Mouse (Mus musculus): ENCODE results near the gene Nme3. TPM values are rescaled to one million over a fixed set of nuclear protein-coding genes. Genes with fewer than 3 reads are reported as not detected.
A peak's percentile ranks its signal among the peaks of the same experiment; 100 is the strongest.

Gene Nme3
- polyA plus RNA-seq, 1 experiment from 2014 or later = 44.3 TPM

DNA sequence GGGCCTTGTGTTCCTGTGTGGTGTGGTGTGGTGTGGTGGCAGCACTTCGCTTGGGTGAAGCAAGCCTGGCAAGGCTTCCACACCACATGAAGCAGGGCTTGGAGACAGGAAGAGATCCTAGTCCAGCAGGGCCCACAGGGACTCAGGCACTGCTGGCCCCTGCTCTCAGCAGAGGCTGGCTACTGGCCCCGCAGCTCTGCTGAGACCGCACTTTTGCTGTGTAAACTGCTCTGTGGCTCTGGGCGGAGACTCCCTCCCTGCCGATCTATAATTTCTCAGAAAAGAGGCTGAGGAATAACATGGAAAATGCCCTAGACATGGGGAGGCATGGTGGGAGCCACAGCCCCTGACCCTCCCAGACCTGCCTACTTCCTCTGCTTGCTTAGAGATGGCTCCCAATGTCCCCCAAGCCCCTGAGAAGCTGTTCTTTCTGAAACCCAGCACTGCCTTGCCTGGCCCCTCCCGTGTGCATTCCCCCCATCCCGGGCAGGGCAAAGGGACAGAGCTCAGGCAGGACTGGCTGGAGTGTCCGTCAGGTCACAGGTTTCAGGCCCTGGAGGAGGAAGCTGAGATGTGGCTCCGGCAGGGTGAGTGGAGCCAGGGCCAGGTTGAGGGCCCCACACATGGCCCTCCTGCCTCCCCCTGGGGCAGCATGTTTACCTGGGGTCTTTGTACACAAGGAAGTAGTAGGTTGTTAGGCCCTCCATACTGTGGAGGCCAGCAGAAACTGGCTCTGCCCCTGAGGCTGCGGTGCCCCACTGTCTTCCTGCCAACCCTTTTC is 18.8 kb upstream of the Nme3 start:
- TF ChIP-seq CTCF (IDR thresholded peaks at IDR 0.05) = no peak
- TF ChIP-seq EP300 (IDR thresholded peaks at IDR 0.05) = no peak
- Histone ChIP-seq H3K9ac (replicated peaks; ENCODE audit: low read depth) (no peak overlapping the region), H3K9me3 (ENCODE audit: low read length) (no peaks in the 10 kb centered on the region), H3K4me1 (ENCODE audit: insufficient read depth, low read depth, low read length) (no peaks in the 10 kb centered on the region), H3K4me2 (replicated peaks; ENCODE audit: low read depth, low read length) (peak overlapping the region; percentile 19; the same call in 1 of the 2 replicates), H3K27ac (ENCODE audit: low read length) (peak overlapping the region; percentile 62), H3K4me3 (ENCODE audit: low read depth, low read length) (no peak overlapping the region), H3K27me3 (replicated peaks; ENCODE audit: insufficient read depth, low read length) (no peaks in the 10 kb centered on the region), H3K36me3 (ENCODE audit: insufficient read depth, low read length) (no peaks in the 10 kb centered on the region)
- DNase-seq (ENCODE audit: low spot score) (no peak), ATAC-seq (peak; percentile 23)
- WGBS = 42% methylated on average over 10 of the region's 10 CpGs

DNA sequence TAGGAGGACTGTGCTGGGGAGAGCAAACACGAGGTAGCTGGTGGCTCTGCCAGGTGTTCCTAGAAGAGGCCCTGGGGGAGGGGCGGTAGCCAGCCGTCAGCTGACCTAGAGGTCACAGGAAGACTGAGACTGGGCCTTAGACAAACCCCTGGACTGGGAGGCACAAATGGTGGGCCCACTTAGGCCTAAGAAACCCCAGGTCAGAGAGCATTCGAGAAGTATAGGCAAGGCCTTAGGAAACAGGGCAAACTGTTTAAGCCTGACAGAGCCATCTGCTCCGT is 18.2 kb upstream of the Nme3 start:
- ATAC-seq (peak; percentile 71), DNase-seq (ENCODE audit: low spot score) (peak; percentile 49)

DNA sequence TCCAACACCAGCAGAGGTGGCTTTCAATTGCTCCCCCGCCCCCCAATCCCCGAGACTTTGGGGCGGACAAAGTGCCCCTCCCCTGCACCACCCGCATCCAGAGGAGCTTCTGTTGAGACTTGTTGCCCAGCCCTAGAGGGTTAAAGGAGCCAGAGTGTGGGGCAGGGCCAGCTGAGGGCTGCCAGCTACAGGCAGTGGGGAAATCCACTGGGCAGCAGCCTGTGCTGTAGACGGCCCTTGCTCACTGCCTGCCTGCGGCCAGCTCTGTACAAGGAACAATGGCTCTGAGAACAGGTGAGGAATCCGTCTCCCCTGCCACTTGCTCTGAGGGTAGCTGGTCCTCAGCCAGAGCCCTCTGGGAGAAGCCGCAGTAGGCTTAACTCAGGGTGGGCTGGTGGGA is 17.8 kb upstream of the Nme3 start:
- H3K9ac ChIP-seq (replicated peaks; ENCODE audit: low read depth) = no peak overlapping the region
- DNase-seq (ENCODE audit: low spot score) (peak; percentile 56), ATAC-seq (peak; percentile 69)
- 0 out of 2 replicates have a peak overlapping the region, but pooled peaks have one; percentile 14 for H3K4me2 ChIP-seq (replicated peaks; ENCODE audit: low read depth, low read length)
- no peaks in the 10 kb centered on the region for H3K9me3 ChIP-seq (ENCODE audit: low read length)
- WGBS = 56% methylated on average over 8 of the region's 8 CpGs
- no peak overlapping the region for H3K4me3 ChIP-seq (ENCODE audit: low read depth, low read length)
- no peaks in the 10 kb centered on the region for H3K27me3 ChIP-seq (replicated peaks; ENCODE audit: insufficient read depth, low read length)
- H3K36me3 ChIP-seq (ENCODE audit: insufficient read depth, low read length) = peaks cover 3% of the 10 kb centered on the region; the same call in 1 of the 2 replicates
- H3K4me1 ChIP-seq (ENCODE audit: insufficient read depth, low read depth, low read length) = no peaks in the 10 kb centered on the region
- peak overlapping the region; percentile 62 for H3K27ac ChIP-seq (ENCODE audit: low read length)
- no peak for TF ChIP-seq EP300 (IDR thresholded peaks at IDR 0.05)
- TF ChIP-seq CTCF (IDR thresholded peaks at IDR 0.05) = no peak

More for the DNA sequence above, 18.2 kb upstream of the Nme3 start:
- TF ChIP-seq EP300 (IDR thresholded peaks at IDR 0.05) (no peak), CTCF (IDR thresholded peaks at IDR 0.05) (no peak)
- Histone ChIP-seq H3K27me3 (replicated peaks; ENCODE audit: insufficient read depth, low read length) (no peaks in the 10 kb centered on the region), H3K9ac (replicated peaks; ENCODE audit: low read depth) (no peak overlapping the region), H3K9me3 (ENCODE audit: low read length) (no peaks in the 10 kb centered on the region), H3K27ac (ENCODE audit: low read length) (peak overlapping the region; percentile 62), H3K4me2 (replicated peaks; ENCODE audit: low read depth, low read length) (peak overlapping the region; percentile 19; the same call in 1 of the 2 replicates), H3K4me3 (ENCODE audit: low read depth, low read length) (no peak overlapping the region), H3K4me1 (ENCODE audit: insufficient read depth, low read depth, low read length) (no peaks in the 10 kb centered on the region), H3K36me3 (ENCODE audit: insufficient read depth, low read length) (no peaks in the 10 kb centered on the region)
- 16% methylated on average over 5 of the region's 5 CpGs for WGBS

DNA sequence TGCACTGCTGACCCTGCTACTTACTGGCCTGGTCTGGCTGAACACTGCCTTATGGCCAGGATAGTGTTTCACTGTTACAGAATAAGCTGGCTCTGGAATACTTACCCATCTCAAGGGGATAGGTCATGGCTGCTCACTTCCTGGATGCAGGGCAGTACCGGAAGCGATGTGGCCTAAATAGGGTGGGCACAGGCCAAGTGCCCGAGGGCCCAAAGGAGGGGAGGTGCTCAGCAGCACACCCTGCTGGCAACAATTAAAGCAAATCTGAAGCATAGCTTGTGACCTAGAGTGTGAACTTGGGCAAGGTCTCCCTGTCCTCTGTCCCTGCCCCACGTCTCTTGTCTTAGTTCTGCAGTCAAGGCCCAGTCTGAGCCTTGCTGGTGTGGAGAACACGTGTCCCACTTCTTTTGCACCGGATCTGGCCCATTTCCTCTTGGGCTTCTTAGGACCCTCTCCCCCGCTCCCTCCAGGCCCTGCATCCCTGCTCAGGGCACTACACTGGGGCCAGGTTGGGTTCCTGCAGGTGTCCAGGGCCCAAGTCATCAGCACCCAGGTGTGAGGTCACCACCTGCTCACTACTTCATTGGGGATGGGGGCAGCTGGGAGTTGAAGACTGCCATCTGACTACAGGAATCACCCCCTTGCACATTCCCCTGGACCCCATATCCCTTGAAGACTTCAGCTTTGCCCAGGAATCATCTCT is 14.4 kb upstream of the Nme3 start:
- ATAC-seq (no peak), DNase-seq (ENCODE audit: low spot score) (peak; percentile 49)
- WGBS = 33% methylated on average over 7 of the region's 7 CpGs
- no peak for TF ChIP-seq EP300 (IDR thresholded peaks at IDR 0.05)
- TF ChIP-seq CTCF (IDR thresholded peaks at IDR 0.05) = peak; percentile 72
- Histone ChIP-seq H3K9me3 (ENCODE audit: low read length) (no peaks in the 10 kb centered on the region), H3K27ac (ENCODE audit: low read length) (no peak overlapping the region), H3K4me3 (ENCODE audit: low read depth, low read length) (no peak overlapping the region), H3K9ac (replicated peaks; ENCODE audit: low read depth) (no peak overlapping the region), H3K36me3 (ENCODE audit: insufficient read depth, low read length) (peaks cover 7% of the 10 kb centered on the region; the same call in 1 of the 2 replicates), H3K4me1 (ENCODE audit: insufficient read depth, low read depth, low read length) (peaks cover 8% of the 10 kb centered on the region; the same call in 1 of the 2 replicates), H3K27me3 (replicated peaks; ENCODE audit: insufficient read depth, low read length) (no peaks in the 10 kb centered on the region), H3K4me2 (replicated peaks; ENCODE audit: low read depth, low read length) (no peak overlapping the region)

DNA sequence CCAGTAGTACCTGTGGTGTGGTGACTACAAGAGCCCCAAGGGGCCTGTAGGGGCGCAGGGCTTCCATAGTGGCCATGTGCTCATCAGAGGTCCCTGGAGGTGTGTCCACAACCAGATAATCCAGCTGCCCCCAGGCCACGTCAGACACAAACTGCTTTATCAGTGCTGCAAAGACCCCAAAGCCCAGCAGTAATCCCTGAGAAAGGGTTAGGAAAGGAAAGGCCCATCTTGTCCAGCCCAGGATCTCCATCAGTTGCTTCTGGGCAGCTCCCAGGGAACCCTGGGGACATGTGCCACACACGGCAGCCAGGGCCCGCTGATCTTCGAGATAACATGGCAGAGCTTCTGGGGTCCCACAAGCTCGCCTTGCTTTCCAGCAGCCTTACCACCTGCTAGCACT is 11.9 kb upstream of the Nme3 start:
- no peak overlapping the region for H3K27ac ChIP-seq (ENCODE audit: low read length)
- 80% methylated on average over 6 of the region's 6 CpGs for WGBS
- H3K4me1 ChIP-seq (ENCODE audit: insufficient read depth, low read depth, low read length) = peaks cover 20% of the 10 kb centered on the region
- no peak overlapping the region for H3K4me2 ChIP-seq (replicated peaks; ENCODE audit: low read depth, low read length)
- no peaks in the 10 kb centered on the region for H3K27me3 ChIP-seq (replicated peaks; ENCODE audit: insufficient read depth, low read length)
- ATAC-seq (no peak), DNase-seq (ENCODE audit: low spot score) (no peak)
- no peak overlapping the region for H3K4me3 ChIP-seq (ENCODE audit: low read depth, low read length)
- no peak overlapping the region for H3K9ac ChIP-seq (replicated peaks; ENCODE audit: low read depth)
- H3K9me3 ChIP-seq (ENCODE audit: low read length) = no peaks in the 10 kb centered on the region
- TF ChIP-seq CTCF (IDR thresholded peaks at IDR 0.05) (no peak), EP300 (IDR thresholded peaks at IDR 0.05) (no peak)
- H3K36me3 ChIP-seq (ENCODE audit: insufficient read depth, low read length) = peaks cover 10% of the 10 kb centered on the region; the same call in 1 of the 2 replicates

DNA sequence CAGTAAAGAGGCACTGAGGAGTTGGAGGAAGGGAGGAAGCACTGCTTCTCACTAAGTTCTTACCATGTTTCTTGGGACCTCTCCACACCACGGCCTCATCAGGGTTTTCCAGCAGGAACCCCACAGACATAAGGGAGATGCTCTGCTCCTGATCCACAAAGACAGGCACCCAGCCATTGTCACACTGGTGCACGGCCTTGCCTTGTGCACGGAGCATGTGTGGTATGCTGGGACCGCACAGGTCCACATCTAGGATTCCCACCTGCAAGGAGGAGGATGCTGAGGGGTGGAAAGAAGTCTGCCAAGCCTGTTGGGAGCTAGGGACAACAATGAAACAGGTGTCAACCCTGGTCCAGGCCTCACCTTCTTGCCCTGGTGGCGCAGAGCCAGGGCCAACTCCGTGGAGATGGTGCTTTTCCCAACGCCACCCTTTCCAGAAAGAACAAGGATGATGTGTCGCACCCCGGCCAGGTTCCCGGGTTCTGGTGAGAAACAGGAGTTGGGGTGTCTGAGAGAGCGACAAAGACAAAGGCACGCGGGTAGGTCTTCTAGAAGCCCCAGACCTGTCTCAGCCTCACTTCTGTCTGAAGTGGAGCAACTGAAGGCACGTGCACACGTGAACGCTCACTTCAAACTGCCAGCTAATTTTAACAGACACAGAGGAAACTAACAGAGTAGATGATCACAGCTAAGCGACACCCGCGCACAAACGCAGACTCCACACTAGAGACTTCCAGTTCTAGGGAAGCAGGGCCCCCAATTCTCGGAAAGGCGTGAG is 10.8 kb upstream of the Nme3 start:
- 23% methylated on average over 22 of the region's 22 CpGs for WGBS
- Histone ChIP-seq H3K9me3 (ENCODE audit: low read length) (no peaks in the 10 kb centered on the region), H3K27me3 (replicated peaks; ENCODE audit: insufficient read depth, low read length) (no peaks in the 10 kb centered on the region), H3K36me3 (ENCODE audit: insufficient read depth, low read length) (peaks cover 10% of the 10 kb centered on the region; the same call in 1 of the 2 replicates), H3K9ac (replicated peaks; ENCODE audit: low read depth) (peak overlapping the region; percentile 81), H3K4me2 (replicated peaks; ENCODE audit: low read depth, low read length) (peak overlapping the region; percentile 84), H3K27ac (ENCODE audit: low read length) (peak overlapping the region; percentile 51; the same call in 1 of the 2 replicates), H3K4me3 (ENCODE audit: low read depth, low read length) (peak overlapping the region; percentile 79), H3K4me1 (ENCODE audit: insufficient read depth, low read depth, low read length) (peaks cover 20% of the 10 kb centered on the region)
- TF ChIP-seq CTCF (IDR thresholded peaks at IDR 0.05) = no peak
- no peak for TF ChIP-seq EP300 (IDR thresholded peaks at IDR 0.05)
- DNase-seq (ENCODE audit: low spot score) (no peak), ATAC-seq (no peak)
